In the genomic region with DNA sequence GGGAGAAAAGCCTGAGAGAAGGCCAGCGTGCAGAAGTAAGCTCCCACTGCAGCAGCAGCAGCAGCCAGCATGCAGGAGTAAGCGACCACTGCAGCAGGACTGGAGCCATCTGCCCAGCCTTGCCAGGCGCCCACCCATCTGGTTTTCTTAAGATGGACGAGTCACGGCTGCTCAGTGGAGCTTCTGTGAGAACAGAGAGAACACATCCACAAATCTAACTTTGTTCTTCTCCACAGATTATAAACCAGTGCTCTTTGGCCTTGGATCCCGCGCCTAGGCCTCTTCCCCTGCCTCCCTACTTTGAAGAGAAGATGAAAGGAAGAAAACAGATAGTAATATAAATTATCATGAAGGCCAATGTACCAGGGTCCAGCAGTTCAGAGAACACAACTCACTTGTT, we compare ENCODE assay signal across 20 mouse cellular contexts.
DNase-seq lines count a peak whose midpoint lies in the region; ATAC-seq and TF ChIP-seq lines count a peak whose summit lies in the region.
"Had no signal": no experiment of that assay in that cellular context is flagged by ENCODE, and none has a peak within 500 bp of the region (broad histone marks: within the 10 kb centered on the region; RNA-seq: fewer than 3 reads in every experiment).

No protein-coding gene starts in this region.

- DNase-seq in adrenal gland, postnatal 36 days: peak; percentile 32 to 36
- no peak for DNase-seq in adrenal gland, postnatal 4 days (ENCODE audit: low spot score in 2 of 2)
- DNase-seq in left cerebral cortex, postnatal 4 days: peak; percentile 50
- DNase-seq in left cerebral cortex, postnatal 10 days (ENCODE audit: extremely low spot score in 1 of 2, low spot score in 2 of 2): no peak
- no peak for DNase-seq in testis, postnatal 10 days (ENCODE audit: low spot score)
- no peak for DNase-seq in liver, embryonic 11.5 days (ENCODE audit: low spot score)
- DNase-seq: cerebellum, adult 9-10 months; kidney, adult 2 months; liver, postnatal 0 days; thymus, adult 18-20 months had no signal

- peak overlapping the region; percentile 73 for H3K27ac ChIP-seq in testis, adult 2 months (ENCODE audit: control insufficient read depth, insufficient read depth, low read depth, low read length)
- H3K27ac ChIP-seq in liver, embryonic 11.5 days (ENCODE audit: low read depth, low read length): no peak overlapping the region
- H3K27ac ChIP-seq: embryonic facial prominence, embryonic 12.5 days; forebrain, embryonic 13.5 days; heart, embryonic 13.5 days; hindbrain, embryonic 13.5 days; limb, embryonic 15.5 days; midbrain, embryonic 13.5 days; neural tube, embryonic 13.5 days had no signal

- TF ChIP-seq CTCF in testis, adult 2 months (IDR thresholded peaks at IDR 0.05; ENCODE audit: control insufficient read depth, insufficient read depth, insufficient replicate concordance, low read depth, low read length): no peak

- no peaks in the 10 kb centered on the region for H3K36me3 ChIP-seq in testis, adult 2 months (ENCODE audit: control insufficient read depth, insufficient read depth, low read length)
- H3K36me3 ChIP-seq in liver, embryonic 11.5 days (ENCODE audit: control insufficient read depth, insufficient read depth, low read length): peaks cover 7% of the 10 kb centered on the region; the same call in 1 of the 2 replicates
- H3K36me3 ChIP-seq: embryonic facial prominence, embryonic 12.5 days; hindbrain, embryonic 13.5 days; midbrain, embryonic 13.5 days; neural tube, embryonic 13.5 days had no signal

- no peak for ATAC-seq in liver, embryonic 11.5 days (replicated peaks; ENCODE audit: low FRiP score)
- ATAC-seq: forebrain, embryonic 13.5 days; liver, postnatal 0 days; midbrain, embryonic 13.5 days had no signal

- intact Hi-C loops in left cerebral cortex, postnatal 4 days (cut with DNase I): no loop called here
- intact Hi-C loops in left cerebral cortex, postnatal 10 days (cut with DNase I): no loop called here

- no peaks in the 10 kb centered on the region for H3K27me3 ChIP-seq in testis, adult 2 months (ENCODE audit: control insufficient read depth, insufficient read depth, low read length)
- no peaks in the 10 kb centered on the region for H3K27me3 ChIP-seq in liver, embryonic 11.5 days (replicated peaks; ENCODE audit: control insufficient read depth, insufficient read depth, low read length)
- H3K27me3 ChIP-seq: CH12.LX; embryonic facial prominence, embryonic 12.5 days; forebrain, embryonic 13.5 days; heart, embryonic 13.5 days; hindbrain, embryonic 13.5 days; limb, embryonic 15.5 days; midbrain, embryonic 13.5 days; neural tube, embryonic 13.5 days had no signal

- H3K4me2 ChIP-seq in liver, embryonic 11.5 days: no peak overlapping the region
- H3K4me2 ChIP-seq: embryonic facial prominence, embryonic 12.5 days; forebrain, embryonic 13.5 days; heart, embryonic 13.5 days; hindbrain, embryonic 13.5 days; limb, embryonic 15.5 days; midbrain, embryonic 13.5 days; neural tube, embryonic 13.5 days had no signal

- no peak for TF ChIP-seq POLR2A in testis, adult 2 months (IDR thresholded peaks at IDR 0.05; ENCODE audit: control insufficient read depth, low read depth, low read length)

- no peak overlapping the region for H3K9ac ChIP-seq in liver, embryonic 11.5 days (ENCODE audit: low read depth, low read length)
- H3K9ac ChIP-seq: embryonic facial prominence, embryonic 12.5 days; forebrain, embryonic 13.5 days; heart, embryonic 13.5 days; hindbrain, embryonic 13.5 days; limb, embryonic 15.5 days; liver, postnatal 0 days; midbrain, embryonic 13.5 days; neural tube, embryonic 13.5 days had no signal

- no peaks in the 10 kb centered on the region for H3K9me3 ChIP-seq in liver, embryonic 11.5 days (ENCODE audit: control insufficient read depth, low read length)
- H3K9me3 ChIP-seq: embryonic facial prominence, embryonic 12.5 days; forebrain, embryonic 13.5 days; heart, embryonic 13.5 days; hindbrain, embryonic 13.5 days; limb, embryonic 15.5 days; midbrain, embryonic 13.5 days; neural tube, embryonic 13.5 days had no signal

- no peak overlapping the region for H3K4me3 ChIP-seq in testis, adult 2 months (ENCODE audit: control insufficient read depth, low read depth, low read length)
- H3K4me3 ChIP-seq in liver, embryonic 11.5 days (ENCODE audit: low read depth, low read length): no peak overlapping the region
- H3K4me3 ChIP-seq: embryonic facial prominence, embryonic 12.5 days; erythroblast, embryonic 14.5 days; forebrain, embryonic 13.5 days; heart, embryonic 13.5 days; hindbrain, embryonic 13.5 days; limb, embryonic 15.5 days; midbrain, embryonic 13.5 days; neural tube, embryonic 13.5 days had no signal

- H3K4me1 ChIP-seq in testis, adult 2 months (ENCODE audit: control insufficient read depth, insufficient read depth, low read length): no peaks in the 10 kb centered on the region
- no peaks in the 10 kb centered on the region for H3K4me1 ChIP-seq in liver, embryonic 11.5 days (replicated peaks; ENCODE audit: control insufficient read depth, insufficient read depth, low read length)

- 84% methylated on average over 7 of the region's 7 CpGs for WGBS in liver, embryonic 11.5 days

Comparison
In these comparisons a context has a peak if more than half of its experiments do, and no peak if none do; other contexts are left out.
1. DNase-seq: peak in adrenal gland, postnatal 36 days (2 of 2) and left cerebral cortex, postnatal 4 days (single experiment); none in adrenal gland, postnatal 4 days (0 of 2), left cerebral cortex, postnatal 10 days (0 of 2), testis, postnatal 10 days (single experiment) and liver, embryonic 11.5 days (single experiment).